Mouse (Mus musculus) layer of hippocampus, postnatal 10 days (tissue): ENCODE measurements at regions not wholly inside any gene's neighbourhood (a gene's known extent, or its start where the extent isn't known, plus 50 kb on each side); places are given as distances from the start of the nearest gene placed in this dataset.

Experiments
- DNase-seq, 2 experiments: peaks; one replicate each; pipeline ENCODE4 v3.0.0; 2021; ENCODE audit warnings: low spot score in 2 of 2

GRCm38 (mm10) chr3:38697871-38698270 lies 188.9 kb upstream of the Fat4 start:
- no peak for DNase-seq

DNA sequence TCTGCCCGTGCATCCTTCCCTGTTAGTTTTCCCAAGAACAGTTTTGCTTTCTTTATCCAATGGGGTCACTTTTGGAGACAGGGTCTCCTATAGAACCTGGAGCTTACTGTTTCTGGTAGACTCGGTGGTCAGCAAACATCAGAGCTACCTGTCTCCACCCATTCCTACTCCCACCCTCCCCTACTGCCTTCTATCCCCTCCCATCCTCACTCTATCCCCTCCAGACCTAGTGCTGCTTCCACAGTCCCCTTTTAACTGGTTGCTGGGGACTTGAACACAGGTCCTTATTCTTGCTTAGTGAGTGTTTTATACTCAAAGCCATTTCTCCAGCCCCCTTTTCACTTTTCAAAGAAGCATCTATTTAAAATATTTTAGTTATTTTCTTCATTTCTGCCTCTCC lies 189.4 kb upstream of the Fat4 start:
- no peak for DNase-seq

- peak; percentile 25 to 28 for DNase-seq
Observed at GRCm38 (mm10) chr3:38695836-38696235, 190.9 kb upstream of the Fat4 start.

DNA sequence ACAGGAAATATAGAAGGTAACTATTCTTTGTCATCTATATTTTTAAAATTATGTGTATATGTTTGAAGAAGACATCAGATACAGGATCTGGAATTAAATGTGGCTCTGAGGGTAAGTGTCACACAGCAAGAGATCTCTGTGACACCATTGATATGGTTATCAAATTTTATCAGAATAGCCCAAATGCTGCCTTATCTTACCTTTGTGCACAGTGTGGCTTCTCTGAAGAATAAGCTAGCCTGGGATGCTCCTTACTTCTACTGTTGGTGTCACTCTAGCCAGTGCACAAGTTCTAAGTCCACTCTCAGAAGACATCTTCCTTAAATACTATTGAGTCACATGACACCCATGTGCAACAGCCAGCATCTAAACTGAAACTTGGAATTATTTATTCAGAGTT lies 194.0 kb upstream of the Fat4 start:
- no peak for DNase-seq

GRCm38 (mm10) chr3:38684247-38684991 lies 199.8 kb upstream of the Ankrd50 start:
- no peak for DNase-seq

DNA sequence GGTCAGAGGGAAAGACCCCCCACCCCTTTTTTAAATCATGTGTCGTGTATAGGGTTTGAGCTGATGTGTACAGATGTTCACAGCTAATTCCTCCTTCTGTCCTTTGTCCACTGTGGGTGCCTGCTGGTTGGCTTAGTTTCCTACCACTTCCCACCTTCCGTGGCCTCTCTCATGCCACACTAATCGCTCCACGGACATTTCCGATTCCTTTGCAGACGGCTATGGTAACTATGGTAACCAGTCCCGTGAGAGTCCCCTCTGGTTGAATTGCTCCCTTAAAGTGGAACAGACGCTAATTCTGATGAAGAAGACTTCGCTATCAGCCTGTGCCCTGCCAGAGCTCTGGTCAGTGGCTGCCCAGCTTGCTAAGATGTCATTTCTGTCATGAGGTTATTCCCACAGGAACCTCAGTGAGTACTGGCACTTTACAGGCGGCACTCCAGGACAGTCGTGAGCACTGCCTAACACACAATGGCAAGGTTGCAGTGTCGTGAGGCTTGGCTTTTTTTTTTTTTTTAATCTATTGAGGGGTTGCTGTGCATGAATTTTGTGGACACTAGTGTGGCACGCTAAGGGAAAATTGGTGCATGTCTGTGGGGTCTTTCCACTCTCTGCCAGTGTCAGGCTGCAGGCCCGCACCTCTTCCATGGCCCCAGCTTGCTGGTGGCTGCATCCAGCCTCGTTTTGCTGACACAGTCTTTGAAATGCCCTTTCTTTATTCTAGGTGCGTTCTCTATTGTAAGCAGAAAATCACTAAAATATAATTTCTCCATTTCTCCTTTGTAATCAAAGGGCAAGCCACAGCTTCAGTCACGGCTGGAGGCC lies 179.2 kb upstream of the Ankrd50 start:
- peak in 1 of 2 experiments; percentile 15 for DNase-seq

DNA sequence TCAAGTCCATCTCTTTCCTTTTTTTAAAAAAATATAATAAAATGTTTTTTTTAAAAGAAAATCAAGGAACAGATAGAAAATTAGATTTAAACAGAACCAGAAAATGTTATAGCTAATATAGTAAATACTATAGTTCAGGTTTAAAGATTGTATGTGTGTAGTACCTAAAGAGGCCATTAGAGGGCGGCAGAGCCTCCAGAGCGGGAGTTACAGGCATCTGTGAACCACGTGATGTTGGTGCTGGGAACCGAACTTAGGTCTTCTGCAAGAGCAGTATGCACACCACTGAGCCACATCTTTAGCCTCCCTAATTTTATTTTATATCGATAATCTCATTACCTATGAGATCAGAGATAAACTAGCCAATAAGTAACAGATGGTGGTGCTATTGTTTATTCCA lies 178.4 kb upstream of the Ankrd50 start:
- no peak for DNase-seq

GRCm38 (mm10) chr3:38656790-38657189 lies 172.1 kb upstream of the Ankrd50 start:
- DNase-seq = no peak

DNA sequence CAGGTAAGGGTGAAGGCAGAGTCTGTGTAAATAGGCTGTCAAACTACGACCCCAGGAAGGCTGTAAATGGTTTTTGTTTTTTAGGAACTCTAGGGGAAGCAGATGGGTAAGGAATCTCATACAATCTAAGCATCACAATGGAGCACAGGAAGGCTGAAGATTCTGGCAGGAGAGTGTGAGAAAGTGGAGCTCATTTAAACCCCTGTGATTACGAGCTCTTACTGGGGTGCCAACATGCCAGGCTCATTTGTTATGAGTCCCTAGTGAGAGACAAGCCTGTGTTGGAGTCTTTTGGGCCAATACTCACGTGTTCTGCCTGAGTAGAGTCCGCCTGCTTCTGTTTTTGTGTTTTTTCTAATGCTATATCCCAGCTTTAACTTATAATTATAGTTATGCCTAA lies 169.3 kb upstream of the Ankrd50 start:
- no peak for DNase-seq

- DNase-seq = no peak
Observed at GRCm38 (mm10) chr3:38652985-38653685, 168.5 kb upstream of the Ankrd50 start.

GRCm38 (mm10) chr3:38650176-38650575 lies 165.5 kb upstream of the Ankrd50 start:
- no peak for DNase-seq

DNA sequence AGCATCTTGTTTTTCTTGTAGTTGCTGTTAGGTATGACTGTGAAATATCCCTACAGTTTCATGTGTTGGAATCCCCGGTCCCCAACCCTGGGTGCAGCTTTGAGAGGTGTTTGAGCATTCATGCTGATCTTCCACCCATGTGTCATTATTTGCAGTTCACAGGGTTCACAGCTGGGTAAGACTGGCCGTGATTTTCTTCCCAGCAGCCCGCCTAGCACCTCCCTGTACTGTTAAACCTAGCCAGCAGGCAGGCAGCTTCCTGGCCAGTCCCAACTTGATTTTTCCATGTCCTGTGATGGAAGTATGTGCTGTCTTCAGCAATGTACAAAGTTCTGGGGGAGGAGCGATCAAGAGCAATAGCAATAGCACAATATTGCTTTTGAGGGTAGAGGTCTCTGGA lies 164.0 kb upstream of the Ankrd50 start:
- DNase-seq = no peak

DNA sequence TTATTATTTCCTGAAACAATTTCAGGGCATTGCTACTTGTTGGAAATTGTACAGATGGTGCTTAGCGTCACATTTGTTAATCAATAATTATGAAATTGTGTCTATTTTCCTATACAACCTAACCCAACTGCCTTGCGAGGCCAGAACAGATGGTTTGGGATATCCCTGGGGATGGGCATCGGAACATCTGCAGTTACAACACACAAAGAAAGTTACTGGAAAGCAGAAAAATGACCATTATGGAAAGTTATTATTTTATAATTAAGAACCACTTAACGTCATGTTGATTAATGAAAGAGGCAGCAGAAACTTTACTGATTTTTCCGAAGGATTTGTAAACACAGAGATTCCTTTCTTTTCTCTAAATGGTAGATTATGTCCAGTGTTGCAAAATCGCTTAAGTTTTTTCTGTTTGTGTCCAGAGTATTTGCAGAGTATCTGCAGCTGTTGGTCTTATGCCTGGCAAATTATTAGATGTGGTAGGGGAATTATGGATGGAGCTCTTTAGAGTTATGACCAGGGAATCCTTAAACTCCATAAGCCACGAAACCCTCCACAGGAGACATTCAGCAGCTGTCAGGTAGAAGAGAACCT lies 163.2 kb upstream of the Ankrd50 start:
- no peak for DNase-seq

DNA sequence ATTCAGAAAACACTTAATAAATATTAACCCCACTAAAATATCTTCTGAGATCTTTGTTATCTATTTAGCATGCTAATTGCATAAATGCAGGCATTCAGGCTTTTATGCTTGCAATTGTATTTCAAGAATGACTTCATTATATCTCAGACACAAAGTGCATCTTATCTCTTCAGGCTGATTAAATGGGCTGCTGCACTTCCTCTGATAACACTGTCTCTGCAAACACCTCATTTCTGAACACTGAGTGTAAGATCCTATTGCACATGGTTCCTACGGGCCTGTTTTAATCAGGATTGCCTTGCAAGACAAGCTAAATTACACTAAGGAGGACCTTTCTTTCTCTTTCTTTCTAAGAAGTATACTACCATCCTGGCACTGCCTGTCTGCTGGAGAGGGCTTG lies 157.1 kb upstream of the Ankrd50 start:
- no peak for DNase-seq

- no peak for DNase-seq
Observed at GRCm38 (mm10) chr3:38636806-38637205, 152.2 kb upstream of the Ankrd50 start.

GRCm38 (mm10) chr3:38633347-38633746 lies 148.7 kb upstream of the Ankrd50 start:
- DNase-seq = no peak

GRCm38 (mm10) chr3:38625575-38626184 lies 141.0 kb upstream of the Ankrd50 start:
- DNase-seq = no peak

DNA sequence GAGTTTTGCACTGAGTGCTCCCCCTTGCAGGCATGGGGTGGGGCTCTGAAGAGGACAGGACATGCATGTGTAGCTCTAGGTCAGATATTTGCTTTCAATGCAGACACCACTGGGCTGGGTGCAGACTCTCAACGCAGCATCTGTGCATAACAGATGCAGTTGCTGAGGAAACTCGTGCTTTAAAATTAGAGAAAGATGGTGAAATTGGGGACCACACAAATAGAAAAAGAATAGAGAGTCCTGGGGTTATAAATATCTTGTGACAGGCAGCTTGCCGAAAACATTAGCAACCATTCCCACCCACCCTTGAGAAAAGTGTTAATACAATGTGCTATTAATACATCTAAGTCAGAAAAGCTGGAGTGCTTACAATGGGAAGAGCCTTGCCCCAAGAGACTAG lies 133.3 kb upstream of the Ankrd50 start:
- no peak for DNase-seq

GRCm38 (mm10) chr3:38617217-38617616 lies 132.6 kb upstream of the Ankrd50 start:
- no peak for DNase-seq

GRCm38 (mm10) chr3:38613706-38614105 lies 129.1 kb upstream of the Ankrd50 start:
- DNase-seq = no peak

GRCm38 (mm10) chr3:38591531-38591930 lies 106.9 kb upstream of the Ankrd50 start:
- no peak for DNase-seq
